Mouse (Mus musculus) lung, postnatal 0 days (tissue): ENCODE results near the gene 6820408C15Rik.

ENCODE experiments used
- CTCF ChIP-seq: IDR thresholded peaks from 2 replicates; pipeline ENCODE4 v1.5.1; 2016; ENCODE audit warnings: antibody characterized with exemption, mild to moderate bottlenecking
- EP300 ChIP-seq: IDR thresholded peaks from 2 replicates; pipeline ENCODE4 v1.6.1; 2016; ENCODE audit warnings: antibody characterized with exemption, mild to moderate bottlenecking, control low read depth

DNA sequence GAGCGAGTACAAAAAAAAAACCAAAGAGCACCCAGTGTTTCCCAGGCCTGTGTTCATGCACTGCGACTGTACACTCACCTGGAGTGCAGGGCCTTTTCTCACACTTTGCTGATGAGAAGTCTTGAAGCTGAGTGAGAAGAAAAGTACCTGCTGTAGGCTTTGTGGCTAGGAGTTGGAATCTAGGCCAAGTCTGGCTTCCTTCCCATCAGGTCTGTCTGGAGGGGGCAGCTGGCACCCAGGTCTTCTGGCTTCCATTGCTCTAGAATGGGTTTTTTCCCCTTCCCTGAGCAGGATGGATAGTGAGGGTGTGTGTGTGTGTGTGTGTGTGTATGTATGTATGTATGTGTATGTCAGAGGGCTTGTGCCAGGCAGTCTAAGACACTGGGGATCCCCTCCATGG lies 24.4 kb downstream of the 6820408C15Rik start:
- TF ChIP-seq CTCF (no peak), EP300 (no peak)
